Mouse (Mus musculus): ENCODE results near the gene Amph.
"Not testable (repeated sequence)": the region's sequence is repeated elsewhere in the genome, so short reads cannot be mapped to it uniquely, and the experiment has no call there.

Gene Amph

DNA sequence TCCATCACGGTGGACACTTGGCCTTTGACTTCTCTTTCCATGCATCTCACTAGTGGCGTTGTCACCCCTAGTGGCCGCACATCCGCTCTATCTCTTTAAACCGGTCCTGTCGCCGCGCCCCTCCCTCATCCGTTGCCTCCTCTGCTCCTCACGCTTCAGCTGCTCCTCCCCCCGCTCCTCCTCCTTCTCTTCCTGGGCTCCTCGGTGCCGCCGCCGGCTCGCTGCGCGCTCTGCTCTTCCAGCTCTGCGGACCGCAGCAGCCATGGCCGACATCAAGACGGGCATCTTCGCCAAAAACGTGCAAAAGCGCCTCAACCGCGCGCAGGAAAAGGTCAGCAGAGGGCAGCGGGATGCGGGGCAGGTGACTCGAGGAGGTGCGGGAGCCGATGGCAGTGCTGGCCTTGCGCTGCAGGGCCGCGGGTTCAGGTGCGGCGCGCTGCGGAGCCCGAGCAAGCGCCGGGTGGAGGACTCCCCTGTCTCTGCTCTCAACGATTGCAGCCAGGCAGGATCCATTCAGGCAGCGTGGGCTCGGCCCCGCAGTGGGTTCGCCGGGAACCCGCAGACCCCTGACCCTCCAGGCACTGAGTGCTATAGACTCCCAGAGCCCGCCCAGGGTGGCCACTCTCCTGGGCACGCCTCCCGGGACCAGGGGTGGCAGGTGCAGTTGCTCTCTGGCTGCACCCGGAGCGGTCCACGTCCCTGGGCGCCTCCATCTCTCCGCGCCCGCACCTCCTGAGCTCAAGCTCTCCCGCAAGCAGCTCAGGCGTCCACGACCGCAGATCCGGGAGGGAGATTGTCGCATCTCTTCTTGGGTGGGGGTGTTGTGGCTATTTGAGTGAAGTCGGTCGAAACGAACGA, at the start of gene Amph:
TSS of gene Amph (plus strand) at position 35 of the 858 bp plus-strand sequence.
- DNase-seq: peak; percentile 62 to 81

- DNase-seq: no peak
Observed at GRCm38 (mm10) chr13:18903623-18904022, 44.4 kb upstream of the Amph start.

GRCm38 (mm10) chr13:18914774-18915173, 33.2 kb upstream of the Amph start:
- DNase-seq: no peak

DNA sequence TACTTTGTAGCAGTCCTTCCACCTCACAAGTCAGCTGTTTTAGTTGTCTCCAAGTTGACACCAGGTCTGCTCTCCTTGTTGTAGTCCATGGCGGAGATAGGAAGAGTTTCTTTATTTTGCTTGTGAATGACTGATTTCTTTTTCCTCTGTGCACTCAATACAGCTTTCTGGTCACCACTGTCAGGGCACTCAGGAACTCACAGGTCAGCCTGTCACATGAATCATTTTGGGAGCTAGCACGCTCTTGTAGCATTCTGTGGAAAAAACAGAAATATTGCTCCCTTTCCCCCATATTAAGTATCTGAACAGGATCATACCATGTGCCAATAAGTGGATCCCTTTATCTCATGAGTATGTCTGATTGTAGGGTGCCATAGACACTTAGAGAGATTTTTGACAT, 14.8 kb upstream of the Amph start:
- not testable (repeated sequence) for DNase-seq

DNA sequence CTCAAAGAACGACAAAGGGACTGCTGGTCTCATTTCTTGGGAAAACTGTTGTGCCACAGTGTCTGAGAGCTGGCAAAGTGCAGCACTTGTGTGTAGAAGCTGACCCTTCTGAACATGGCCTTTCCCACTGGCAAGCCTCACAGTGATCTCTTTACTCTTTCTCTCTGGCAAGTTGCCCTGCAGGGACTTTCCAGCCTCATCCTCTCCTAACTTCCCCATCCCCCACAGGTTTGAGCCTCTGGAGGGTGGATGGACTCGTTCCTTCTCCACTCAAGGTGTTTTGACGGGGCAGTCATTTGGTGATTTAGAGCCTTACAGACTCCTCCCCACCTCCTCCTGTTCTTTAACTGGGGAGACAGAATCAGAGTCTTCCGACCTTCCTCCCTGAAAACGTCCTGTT, 319 bp upstream of the Amph start:
- DNase-seq: peak in 1 of 2 experiments; percentile 4

GRCm38 (mm10) chr13:18949029-18949350, 985 bp downstream of the Amph start:
- DNase-seq: no peak

DNA sequence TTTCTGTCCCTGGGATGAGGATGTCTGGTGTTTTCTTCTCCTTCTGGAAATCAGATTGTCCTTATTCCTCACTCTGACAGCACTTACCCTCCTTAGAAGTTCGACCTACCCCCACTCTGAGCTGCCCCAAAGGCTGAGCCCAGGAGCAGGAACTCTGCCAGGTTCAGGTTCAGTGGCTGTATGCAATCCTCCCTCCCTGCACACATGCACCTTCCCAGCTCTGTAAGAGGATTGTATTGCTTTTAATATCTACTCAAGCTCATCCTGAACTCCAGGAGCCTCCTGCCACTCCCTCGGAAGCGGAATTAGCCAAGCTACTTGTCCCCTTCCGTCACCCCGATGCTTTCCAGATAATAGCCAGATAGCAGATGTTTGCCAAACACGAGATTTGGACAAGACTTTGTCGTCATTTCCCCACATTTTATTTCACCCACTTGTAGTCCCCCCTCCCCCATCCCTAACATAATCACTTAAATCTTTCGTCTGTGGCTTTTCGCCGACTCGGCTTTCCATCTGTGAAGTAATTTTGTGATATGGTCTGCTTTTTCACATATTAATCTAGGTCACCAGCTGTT, 1.7 kb downstream of the Amph start:
- DNase-seq: peak in 1 of 2 experiments; percentile 24

DNA sequence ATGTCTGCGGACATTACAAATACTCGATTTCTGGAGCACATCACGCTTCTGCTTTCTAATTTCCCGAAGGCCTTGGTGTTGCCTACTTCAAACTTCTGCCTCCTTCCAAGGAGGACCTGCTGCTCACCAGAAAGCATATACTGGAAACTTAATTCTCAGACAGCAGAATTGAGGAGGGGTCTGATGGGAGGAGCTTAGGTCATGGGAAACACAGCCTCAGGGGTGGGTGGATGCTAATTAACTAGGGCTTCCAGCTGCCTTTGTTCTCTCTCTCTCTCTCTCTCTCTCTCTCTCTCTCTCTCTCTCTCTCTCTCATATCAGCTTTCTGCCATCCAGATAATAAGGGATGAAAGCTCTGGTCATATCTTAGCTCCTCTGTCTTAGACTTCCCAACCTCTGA, 5.6 kb downstream of the Amph start:
- no peak for DNase-seq

DNA sequence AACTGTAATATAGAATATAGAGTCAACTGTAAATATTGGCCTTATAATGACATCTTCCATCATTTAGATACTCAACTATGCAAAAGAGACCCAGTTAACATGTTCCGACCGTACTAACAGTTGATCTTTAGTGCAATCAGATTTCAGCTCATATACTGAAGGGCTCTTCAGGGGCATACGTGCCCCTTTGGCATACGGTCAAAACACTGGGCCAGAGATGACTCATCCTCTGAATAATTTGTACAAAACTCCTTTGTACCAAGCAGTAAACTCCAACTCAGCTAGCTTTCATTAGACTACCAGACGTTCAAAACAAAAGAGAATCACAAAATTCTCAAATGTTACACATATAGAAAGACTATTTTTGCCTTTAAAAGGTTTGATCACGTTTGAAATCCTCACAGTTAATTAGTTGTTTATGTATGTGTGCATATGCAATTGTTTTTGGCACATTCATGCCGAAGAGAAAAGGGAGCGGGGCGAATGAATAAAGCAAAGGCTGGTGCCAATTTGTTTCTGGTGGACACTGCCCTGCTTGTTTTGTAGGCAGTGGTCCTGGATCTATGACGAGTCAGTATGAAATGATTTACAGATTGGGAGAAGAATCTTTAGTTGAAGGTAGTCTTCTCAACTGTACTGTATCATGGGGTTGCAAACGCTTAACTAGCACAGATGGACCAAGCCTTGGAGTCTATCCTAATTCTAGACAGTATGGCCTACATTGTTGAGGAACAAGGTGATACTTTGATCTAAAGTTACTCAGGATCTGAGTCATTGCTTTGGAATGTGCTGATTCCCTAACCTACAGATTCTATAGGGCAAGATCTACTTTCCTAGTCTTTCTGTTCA, 8.3 kb downstream of the Amph start:
- DNase-seq: no peak

- no peak for DNase-seq
Observed at GRCm38 (mm10) chr13:18957028-18957427, 9.0 kb downstream of the Amph start.

GRCm38 (mm10) chr13:18972571-18972970, 24.6 kb downstream of the Amph start:
- DNase-seq: no peak

DNA sequence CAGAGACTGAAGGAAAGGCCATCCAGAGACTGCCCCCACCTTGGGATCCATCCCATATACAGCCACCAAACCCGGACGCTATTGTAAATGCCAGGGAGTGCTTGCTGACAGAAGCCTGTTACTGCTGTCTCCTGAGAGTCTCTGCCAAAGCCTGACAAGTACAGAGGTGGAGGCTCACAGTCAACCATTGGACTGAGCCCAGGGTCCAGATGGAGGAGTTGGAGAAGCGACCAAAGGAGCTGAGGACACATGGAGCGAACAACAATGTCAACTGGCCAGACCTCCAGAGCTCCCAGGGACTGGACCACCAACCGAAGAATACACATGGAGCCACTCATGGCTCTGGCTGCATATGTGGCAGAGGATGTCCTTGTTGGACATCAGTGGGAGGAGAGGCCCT, 26.3 kb downstream of the Amph start:
- DNase-seq: no peak

- DNase-seq: no peak
Observed at GRCm38 (mm10) chr13:18987266-18987665, 39.3 kb downstream of the Amph start.

DNA sequence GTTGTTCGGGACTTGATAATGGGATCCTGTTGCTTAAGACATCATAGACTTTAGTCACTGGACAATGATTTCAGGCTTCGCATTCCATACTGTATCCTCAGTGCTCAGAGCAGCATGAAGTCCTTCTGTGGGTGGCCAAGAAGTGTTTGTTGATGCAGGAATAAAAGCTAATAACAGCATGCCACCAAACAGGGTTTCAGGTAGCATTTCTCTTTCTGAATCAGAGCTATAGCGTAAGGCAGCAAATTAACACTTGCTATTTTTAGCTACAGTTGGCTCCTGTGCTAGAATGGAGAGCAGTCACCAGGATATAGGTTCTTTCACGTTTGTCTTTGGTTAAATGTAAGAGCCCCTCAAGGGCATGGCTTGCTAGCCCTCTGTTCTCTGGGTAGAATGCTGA, 40.3 kb downstream of the Amph start:
- DNase-seq: no peak

DNA sequence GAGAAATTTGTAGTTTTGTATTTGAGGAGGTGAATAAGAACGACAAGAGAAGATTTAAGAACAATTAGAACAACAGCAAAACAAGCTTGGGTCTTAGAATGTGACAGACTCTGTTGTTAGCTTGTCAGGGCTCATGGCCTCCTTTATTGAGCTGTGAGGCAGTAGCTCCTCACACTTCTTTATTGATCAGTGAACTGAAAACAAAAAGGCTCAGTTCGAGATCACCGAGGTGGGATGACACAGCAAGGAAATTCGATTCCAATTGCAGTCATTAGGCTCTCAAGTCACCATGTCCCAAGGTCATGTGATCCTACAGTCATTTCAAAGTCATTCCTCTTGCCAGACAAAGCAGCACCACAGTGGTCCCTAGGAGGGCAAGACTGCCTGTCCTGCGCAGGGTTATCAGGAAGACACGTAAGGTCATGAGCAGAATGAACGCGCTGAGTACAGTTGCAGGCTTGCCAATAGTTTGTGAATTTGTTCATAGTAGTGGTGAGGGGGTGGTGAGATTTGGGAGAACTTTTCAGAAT, 41.2 kb downstream of the Amph start:
- DNase-seq: no peak

GRCm38 (mm10) chr13:19002502-19002901, 54.5 kb downstream of the Amph start:
- no peak for DNase-seq

GRCm38 (mm10) chr13:19004406-19004805, 56.4 kb downstream of the Amph start:
- no peak for DNase-seq

DNA sequence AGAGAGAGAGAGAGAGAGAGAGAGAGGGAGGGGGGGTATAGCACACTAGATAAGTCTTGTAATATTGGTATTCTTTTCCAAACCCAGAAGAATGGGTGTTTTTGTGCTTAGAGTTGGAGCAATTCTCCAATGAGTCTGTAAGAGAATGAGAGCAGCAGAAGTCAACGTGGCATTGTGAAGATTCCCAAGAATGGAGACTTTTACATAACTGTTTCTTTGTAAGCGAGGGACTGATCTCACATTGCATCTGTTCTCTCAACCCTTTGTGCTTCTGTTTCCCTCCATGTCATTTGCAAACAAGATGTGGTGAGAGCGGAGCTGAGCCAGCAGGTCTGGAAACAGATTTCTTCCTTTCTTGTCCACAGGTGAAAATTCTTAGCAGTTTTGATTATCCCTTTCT, 60.4 kb downstream of the Amph start:
- no peak for DNase-seq

GRCm38 (mm10) chr13:19014825-19015375, 66.9 kb downstream of the Amph start:
- peak in 1 of 2 experiments; percentile 43 for DNase-seq

GRCm38 (mm10) chr13:19021529-19021928, 73.5 kb downstream of the Amph start:
- DNase-seq: no peak

DNA sequence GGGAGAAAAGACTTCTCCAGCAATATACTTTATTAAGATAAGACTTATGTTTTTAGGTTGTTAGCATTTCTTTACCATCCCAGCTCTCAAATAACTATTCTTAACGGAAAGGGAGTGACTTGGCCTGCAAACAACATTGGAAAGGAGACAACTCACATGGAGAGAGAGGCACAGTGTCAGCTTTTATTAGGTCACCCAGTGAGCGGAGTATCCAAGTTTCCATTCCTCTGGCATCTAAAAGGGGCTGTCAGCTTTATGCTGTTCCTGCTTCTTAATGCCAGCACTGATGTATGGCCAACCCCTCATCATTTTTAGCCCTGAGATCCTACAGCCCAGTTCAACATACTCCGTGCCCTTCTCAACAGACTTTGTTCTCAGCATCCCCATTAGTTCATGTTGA, 74.3 kb downstream of the Amph start:
- DNase-seq: peak in 1 of 2 experiments; percentile 7

GRCm38 (mm10) chr13:19025091-19025688, 77.2 kb downstream of the Amph start:
- no peak for DNase-seq

- no peak for DNase-seq
Observed at GRCm38 (mm10) chr13:19025906-19026305, 77.9 kb downstream of the Amph start.
